Mouse (Mus musculus): ENCODE measurements around the gene Bmpr1b.

The Bmpr1b gene

GRCm38 (mm10) chr3:142113208-142113607 is 56.0 kb downstream of the Bmpr1b start:
- DNase-seq (ENCODE audit: low read depth): no peak

DNA sequence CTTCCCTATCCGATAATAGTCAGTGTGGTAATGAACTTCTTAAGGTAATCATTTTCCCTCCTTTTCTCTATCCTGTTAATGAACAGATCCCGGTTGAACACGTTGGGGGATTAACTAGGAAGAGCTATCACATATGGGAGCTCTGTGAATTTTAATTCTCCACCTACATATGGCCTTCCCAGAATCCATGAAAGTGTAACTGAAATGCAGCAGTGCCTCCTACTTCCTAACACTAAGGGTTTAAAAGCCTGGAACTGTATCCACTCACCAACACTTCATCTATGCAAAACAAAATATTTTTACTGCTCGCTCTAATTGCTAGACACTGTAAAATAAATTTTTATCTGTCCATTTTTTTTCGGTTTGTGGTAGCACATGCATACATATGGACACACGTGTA is 63.0 kb downstream of the Bmpr1b start:
- no peak for DNase-seq (ENCODE audit: low read depth)

GRCm38 (mm10) chr3:142104027-142104805 is 65.0 kb downstream of the Bmpr1b start:
- DNase-seq (ENCODE audit: low read depth): no peak

DNA sequence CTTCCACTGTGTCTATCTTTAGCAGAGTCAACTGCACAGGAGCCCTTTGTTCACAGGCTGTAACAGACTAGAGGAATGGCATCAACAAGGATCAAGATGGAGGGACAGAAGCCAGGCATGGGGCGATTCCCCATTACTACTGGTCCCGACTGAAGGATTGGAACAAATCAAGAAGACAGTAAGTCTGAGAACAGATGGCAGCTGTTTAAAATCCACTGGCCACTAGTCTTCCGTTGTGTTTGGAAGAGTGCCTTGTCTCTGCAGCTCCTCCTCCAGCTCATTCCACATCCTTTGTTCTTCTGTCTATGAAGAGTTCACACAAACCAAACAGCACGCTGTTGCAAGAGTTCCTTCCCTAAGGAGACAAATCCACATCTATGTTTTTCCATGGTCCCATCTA is 65.6 kb downstream of the Bmpr1b start:
- no peak for DNase-seq (ENCODE audit: low read depth)

DNA sequence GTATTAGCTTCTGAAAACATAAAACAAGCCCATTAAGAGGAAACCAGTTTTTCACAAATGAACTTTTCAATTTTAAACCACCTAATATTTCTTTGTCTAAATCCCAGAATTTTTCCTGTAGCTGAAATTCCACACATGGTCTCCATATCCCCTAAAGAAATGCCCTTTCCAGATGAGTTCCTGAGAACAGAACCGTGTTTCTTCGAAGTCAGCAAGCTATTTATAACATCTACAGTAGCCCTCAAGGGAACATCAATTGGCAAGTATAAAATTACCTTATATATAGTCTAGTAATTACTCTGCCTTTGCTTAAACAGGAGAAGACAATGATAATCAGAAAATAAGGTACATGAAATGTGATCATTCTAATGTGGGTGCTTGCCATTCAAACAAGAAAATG is 70.1 kb downstream of the Bmpr1b start:
- DNase-seq (ENCODE audit: low read depth): no peak

- no peak for DNase-seq (ENCODE audit: low read depth)
Measured at GRCm38 (mm10) chr3:142094049-142094448, 75.2 kb downstream of the Bmpr1b start.

DNA sequence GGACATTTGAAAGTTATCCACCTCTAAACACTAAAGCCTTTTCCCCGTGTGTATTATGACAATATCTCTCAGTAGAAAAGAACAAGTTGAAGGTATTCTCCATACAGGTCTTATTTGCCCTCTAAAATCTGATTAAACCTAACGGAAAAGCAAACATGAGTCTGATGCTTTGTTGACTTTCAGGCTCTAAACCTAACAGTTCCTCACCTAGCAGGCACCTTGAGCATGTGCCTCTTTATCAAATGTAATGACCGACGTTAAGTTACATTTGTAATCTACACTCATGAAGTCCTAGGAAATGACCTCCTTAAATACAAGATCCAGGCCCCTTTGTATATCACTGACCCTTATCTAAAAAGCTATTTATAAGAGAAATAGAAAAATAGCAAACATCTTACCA is 79.5 kb downstream of the Bmpr1b start:
- no peak for DNase-seq (ENCODE audit: low read depth)

- no peak for DNase-seq (ENCODE audit: low read depth)
Measured at GRCm38 (mm10) chr3:142085938-142086337, 83.3 kb downstream of the Bmpr1b start.

GRCm38 (mm10) chr3:142084091-142084490 is 85.1 kb downstream of the Bmpr1b start:
- no peak for DNase-seq (ENCODE audit: low read depth)

DNA sequence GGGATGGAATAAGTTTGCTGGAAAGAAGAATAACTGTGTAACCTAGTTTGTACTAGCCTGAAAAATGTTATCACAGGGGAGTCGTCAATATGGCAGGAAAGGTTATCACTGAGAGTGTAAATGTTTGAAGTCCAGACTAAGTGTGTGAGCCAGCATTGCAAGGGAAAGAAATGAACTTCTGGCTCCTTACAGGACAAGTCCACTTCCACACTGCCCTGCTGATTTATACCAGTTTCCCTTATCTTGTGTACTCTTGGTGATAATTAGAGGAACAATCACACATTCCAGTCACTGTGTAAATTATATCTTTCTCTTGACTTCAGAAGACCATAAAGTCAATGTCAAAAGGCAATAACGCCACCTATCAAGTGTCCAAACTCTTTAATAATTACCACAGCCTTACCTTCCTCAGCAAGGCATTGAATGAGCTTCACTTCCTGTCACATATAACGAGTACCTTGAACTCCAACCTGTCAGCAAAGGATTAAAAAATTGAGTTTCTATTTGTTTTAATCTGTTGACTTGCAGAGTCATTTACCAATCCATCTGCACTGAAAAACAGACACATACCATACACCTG is 91.4 kb downstream of the Bmpr1b start:
- no peak for DNase-seq (ENCODE audit: low read depth)

DNA sequence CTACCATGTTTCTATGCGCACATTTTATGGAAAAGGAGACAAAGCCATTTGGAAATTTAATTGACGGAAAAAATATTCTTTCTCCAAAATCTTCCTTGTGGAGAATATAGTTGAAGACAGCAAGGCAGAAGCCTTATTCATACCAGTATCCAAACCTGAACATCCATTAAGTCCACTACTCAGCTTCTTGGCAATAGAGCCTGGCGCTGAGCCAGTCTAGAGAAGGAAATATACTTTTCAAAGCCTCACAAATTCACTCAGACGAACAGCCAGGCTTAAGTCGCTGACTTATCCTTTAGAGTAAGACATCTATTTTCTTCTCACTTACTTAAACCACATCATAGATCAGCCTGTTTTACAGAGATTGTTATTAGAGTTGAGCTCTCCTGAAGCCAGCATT is 97.6 kb downstream of the Bmpr1b start:
- DNase-seq (ENCODE audit: low read depth): no peak

DNA sequence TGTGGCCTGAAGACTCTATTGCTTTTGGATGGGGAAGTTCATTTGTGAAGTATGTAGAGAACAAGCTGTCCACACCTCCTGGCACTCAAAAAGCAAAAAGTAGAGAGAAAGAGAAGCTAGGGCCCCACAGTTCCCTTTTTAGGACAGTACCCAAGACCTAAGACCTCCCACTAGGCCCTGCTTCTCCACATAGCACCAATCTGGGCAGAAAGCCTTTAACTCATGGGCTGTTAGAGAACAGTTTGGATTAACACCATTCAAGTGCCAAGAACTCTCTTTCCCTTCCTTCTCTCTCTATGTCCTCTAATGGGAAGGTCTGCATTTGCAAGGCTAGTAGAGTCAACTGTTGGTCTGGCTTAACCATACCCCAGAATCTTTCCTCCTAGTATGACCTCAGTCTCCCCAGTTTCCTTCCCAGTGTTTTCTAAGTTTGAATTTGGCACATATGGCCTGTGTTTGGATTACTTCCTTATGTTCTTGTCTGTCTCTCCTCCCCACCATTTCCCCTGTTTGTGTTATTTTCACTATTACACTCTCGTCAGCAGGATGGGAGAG is 102.4 kb downstream of the Bmpr1b start:
- DNase-seq (ENCODE audit: low read depth): no peak

DNA sequence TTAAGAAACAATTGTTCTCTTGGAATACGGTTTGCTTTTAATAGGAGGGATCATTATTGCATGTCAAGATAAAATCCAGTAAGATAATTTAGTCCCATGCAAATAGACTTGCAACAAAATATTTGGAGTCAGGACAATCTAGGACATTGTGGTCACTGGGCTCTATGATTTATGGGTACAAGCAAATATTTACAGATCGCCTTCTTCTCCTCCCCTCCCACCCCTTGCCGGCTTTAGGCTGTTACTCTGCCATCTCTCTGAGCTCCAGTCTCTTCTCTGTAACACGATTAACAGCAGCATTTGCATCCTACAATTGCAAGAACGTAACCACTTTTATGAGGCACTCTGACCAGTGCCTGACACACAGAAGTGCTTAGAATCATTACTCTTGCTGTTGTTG is 104.1 kb downstream of the Bmpr1b start:
- no peak for DNase-seq (ENCODE audit: low read depth)

- DNase-seq (ENCODE audit: low read depth): no peak
Measured at GRCm38 (mm10) chr3:142063536-142064226, 105.5 kb downstream of the Bmpr1b start.

DNA sequence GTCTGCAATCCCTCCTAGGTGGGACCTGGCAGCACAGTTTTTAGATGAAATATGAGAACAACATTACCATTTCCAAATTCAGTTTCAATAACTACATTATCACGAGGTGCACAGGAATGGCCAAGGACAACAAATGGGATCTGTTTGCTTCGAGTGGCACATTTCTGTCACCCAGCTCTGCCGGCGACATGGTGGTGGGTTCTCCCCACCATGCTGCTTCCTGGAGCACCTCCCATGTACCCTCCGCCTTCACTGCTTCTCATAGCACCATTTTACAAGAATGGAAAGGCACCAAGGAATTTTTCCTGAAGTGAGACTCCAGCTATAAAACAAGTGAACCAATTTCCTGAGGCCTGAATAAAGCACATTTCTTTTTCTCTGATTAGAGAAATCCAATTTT is 108.0 kb downstream of the Bmpr1b start:
- DNase-seq (ENCODE audit: low read depth): no peak

DNA sequence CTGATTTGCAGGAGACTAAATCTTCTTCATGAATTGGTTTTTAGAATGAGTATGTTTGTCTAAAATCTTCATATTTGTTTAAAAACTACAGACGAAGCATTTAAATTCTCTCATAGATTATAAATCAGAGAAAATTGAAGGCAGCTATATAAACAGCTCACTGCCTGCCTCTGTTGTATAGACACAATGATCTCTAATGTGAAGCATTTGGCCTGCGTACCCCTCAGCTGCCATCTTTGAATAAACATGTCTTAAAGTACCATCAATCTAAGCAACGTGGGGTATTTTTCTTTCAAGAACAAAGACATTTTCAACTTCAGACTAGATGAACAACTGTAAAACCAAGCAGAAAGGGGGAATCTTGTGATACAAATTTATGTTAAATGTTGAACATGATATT is 109.3 kb downstream of the Bmpr1b start:
- DNase-seq (ENCODE audit: low read depth): no peak

- no peak for DNase-seq (ENCODE audit: low read depth)
Measured at GRCm38 (mm10) chr3:142050681-142051080, 118.5 kb downstream of the Bmpr1b start.

DNA sequence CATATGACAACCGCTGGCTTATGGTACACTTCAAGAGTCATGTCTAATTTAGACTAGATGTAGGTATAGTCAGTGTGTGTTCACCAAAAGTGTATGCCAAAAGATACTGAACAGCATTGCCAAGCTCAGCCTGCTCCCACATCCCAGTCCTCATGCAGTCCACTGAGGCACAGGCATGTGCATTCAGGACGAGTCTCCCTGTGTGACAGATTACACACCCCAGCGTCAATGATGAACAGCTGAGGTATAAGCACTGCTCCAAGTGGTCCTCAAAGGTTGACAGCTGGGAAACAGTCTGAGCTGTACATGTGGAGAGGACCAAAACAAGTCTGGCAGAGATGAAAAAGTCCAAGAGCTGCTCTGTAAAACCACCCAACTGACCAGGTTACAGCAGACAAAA is 119.6 kb downstream of the Bmpr1b start:
- no peak for DNase-seq (ENCODE audit: low read depth)

DNA sequence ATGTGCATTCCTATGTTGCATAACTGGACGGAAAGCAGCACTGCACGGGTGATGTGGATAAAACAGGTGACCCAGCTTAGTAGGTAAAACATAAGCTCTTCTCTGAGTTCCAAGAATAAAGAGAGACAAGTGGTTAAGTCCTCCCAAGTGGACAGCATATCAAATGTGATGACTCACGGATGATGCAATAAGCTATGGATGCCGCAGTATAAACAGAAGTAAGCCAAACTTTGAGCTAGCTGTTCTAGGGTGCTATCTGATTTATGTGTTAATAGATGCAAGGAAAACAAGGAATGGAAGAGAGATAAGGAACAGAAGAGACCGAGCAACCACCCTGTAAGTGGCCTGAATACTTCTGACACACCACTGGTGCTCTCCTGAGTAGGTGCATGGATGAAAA is 120.1 kb downstream of the Bmpr1b start:
- no peak for DNase-seq (ENCODE audit: low read depth)

- DNase-seq (ENCODE audit: low read depth): no peak
Measured at GRCm38 (mm10) chr3:142048493-142048892, 120.7 kb downstream of the Bmpr1b start.

- DNase-seq (ENCODE audit: low read depth): no peak
Measured at GRCm38 (mm10) chr3:142043463-142043862, 125.8 kb downstream of the Bmpr1b start.

DNA sequence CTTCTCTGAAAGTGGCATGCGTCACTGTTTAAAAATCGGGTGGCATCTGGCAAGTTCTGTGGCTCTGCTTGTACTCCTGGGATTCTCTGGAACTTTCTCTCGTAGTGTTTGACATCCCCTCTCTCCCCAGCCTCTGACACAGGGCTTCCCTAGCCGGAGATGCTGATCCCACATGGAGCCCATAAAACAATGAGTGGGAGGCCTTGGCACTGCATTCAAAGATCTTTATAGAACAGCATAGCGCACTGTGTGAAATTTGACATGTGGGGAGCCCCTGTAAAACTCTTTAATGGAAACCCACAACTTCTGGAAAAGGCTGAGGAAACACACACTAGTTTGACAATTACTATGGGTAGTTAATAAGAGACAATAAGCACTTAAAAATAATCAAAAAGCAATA is 126.2 kb downstream of the Bmpr1b start:
- no peak for DNase-seq (ENCODE audit: low read depth)

DNA sequence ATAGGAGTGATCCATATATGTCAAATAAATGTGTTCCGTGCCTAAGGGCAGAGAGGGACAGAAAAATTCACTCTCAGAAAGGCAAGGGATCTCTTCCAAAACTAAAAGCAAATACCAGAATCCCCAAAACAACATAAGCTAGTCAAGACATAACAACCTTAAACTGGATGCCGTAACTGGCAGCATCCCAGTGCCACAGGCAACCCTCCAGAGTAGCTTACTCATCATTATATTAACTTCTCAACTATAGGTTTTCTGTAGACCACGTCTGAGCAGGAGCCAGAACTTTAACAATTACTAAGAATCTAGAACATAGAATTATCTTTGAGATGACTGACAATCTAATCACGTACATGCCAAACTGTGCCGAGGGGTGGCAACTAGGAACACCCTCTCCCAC is 128.9 kb downstream of the Bmpr1b start:
- DNase-seq (ENCODE audit: low read depth): no peak
